Mouse (Mus musculus) liver, postnatal 0 days (tissue): ENCODE results near the gene 4930595D18Rik. TPM values are rescaled to one million over a fixed set of nuclear protein-coding genes. Genes with fewer than 3 reads are reported as not detected.
A peak's percentile ranks its signal among the peaks of the same experiment; 100 is the strongest.

Source experiments
- ATAC-seq: fragments of 200-750 bp; cut with Nextera tagmentation; 2 replicates; pipeline ENCODE4 v1.8.0; 2017; ENCODE audit warnings: mild to moderate bottlenecking, moderate library complexity
- DNase-seq: peaks from one replicate; pipeline ENCODE4 v3.0.0-alpha.2; 2016
- H3K27ac ChIP-seq: fragments of 300-500 bp; sonication (generic); 2 replicates; pipeline ENCODE4 v1.5.1; 2014; ENCODE audit warnings: antibody characterized with exemption, moderate library complexity, mild to moderate bottlenecking, low read depth
- H3K27me3 ChIP-seq: fragments of 300-500 bp; sonication (generic); 2 replicates; pipeline ENCODE4 v1.6.1; 2014; ENCODE audit warnings: low read length, control low read depth, mixed read lengths; ENCODE audit not compliant: insufficient read depth
- H3K36me3 ChIP-seq: fragments of 300-500 bp; sonication (generic); replicated peaks from 2 replicates; pipeline ENCODE4 v1.6.1; 2014; ENCODE audit warnings: mild to moderate bottlenecking, control low read depth, low read length, moderate library complexity, mixed read lengths; ENCODE audit not compliant: insufficient read depth
- H3K4me1 ChIP-seq: fragments of 300-500 bp; sonication (generic); 2 replicates; pipeline ENCODE4 v1.6.1; 2014; ENCODE audit warnings: antibody characterized with exemption, mild to moderate bottlenecking, control low read depth; ENCODE audit not compliant: insufficient read depth
- H3K4me2 ChIP-seq: fragments of 300-500 bp; sonication (generic); 2 replicates; pipeline ENCODE4 v1.6.1; 2014; ENCODE audit warnings: low read depth, mild to moderate bottlenecking, low read length, moderate library complexity, mixed read lengths
- H3K4me3 ChIP-seq: fragments of 300-500 bp; sonication (generic); 2 replicates; pipeline ENCODE4 v1.5.1; 2014; ENCODE audit warnings: low read depth, low read length
- H3K9ac ChIP-seq: fragments of 300-500 bp; sonication (generic); replicated peaks from 2 replicates; pipeline ENCODE4 v1.6.1; 2014; ENCODE audit warnings: mild to moderate bottlenecking, moderate library complexity
- H3K9me3 ChIP-seq: fragments of 300-500 bp; sonication (generic); 2 replicates; pipeline ENCODE4 v1.6.1; 2016; ENCODE audit warnings: mild to moderate bottlenecking, control low read depth, low read length, mixed read lengths
- CTCF ChIP-seq: sonication (generic); IDR thresholded peaks from 2 replicates; pipeline ENCODE4 v1.5.1; 2016; ENCODE audit warnings: antibody characterized with exemption, low read depth
- EP300 ChIP-seq: IDR thresholded peaks from 2 replicates; pipeline ENCODE4 v1.6.1; 2016; ENCODE audit warnings: antibody characterized with exemption, low read depth, mild to moderate bottlenecking
- WGBS: fragments of 180-500 bp; shearing (Covaris S2); extraction: QIAGEN DNeasy Blood & Tissue Kit; methylation state at CpG from one replicate; pipeline ENCODE4 v1.1.7; 2014; ENCODE audit not compliant: insufficient replicate concordance; 5-methylcytosine and 5-hydroxymethylcytosine counted together
- polyA plus RNA-seq: library from polyadenylated mRNA; unstranded; fragments of >200 nt; fragmentation: Nextera tagmentation; extraction: Ambion mirVana; gene quantifications from 2 replicates; pipeline ENCODE4 v1.2.1, GENCODE M21; 2015

4930595D18Rik gene
- polyA plus RNA-seq, 1 experiment from 2014 or later = not detected

GRCm38 (mm10) chr12:111211729-111212128 lies 27.4 kb upstream of the 4930595D18Rik start:
- ATAC-seq (no peak), DNase-seq (no peak)
- H3K27ac ChIP-seq = no peak overlapping the region
- H3K36me3 ChIP-seq = no peaks in the 10 kb centered on the region
- whole genome bisulfite sequencing = 77% methylated on average over 5 of the region's 5 CpGs
- no peak overlapping the region for H3K4me3 ChIP-seq
- no peak overlapping the region for H3K4me2 ChIP-seq
- H3K9ac ChIP-seq = no peak overlapping the region
- no peaks in the 10 kb centered on the region for H3K27me3 ChIP-seq
- TF ChIP-seq EP300 (no peak), CTCF (no peak)
- no peaks in the 10 kb centered on the region for H3K9me3 ChIP-seq
- no peaks in the 10 kb centered on the region for H3K4me1 ChIP-seq

GRCm38 (mm10) chr12:111207641-111208040 lies 23.4 kb upstream of the 4930595D18Rik start:
- H3K4me3 ChIP-seq = no peak overlapping the region
- H3K27ac ChIP-seq = no peak overlapping the region
- no peaks in the 10 kb centered on the region for H3K9me3 ChIP-seq
- TF ChIP-seq EP300 = no peak
- no peak for TF ChIP-seq CTCF
- WGBS = 64% methylated on average over 3 of the region's 3 CpGs
- no peaks in the 10 kb centered on the region for H3K4me1 ChIP-seq
- no peak overlapping the region for H3K4me2 ChIP-seq
- H3K9ac ChIP-seq = no peak overlapping the region
- ATAC-seq (no peak), DNase-seq (no peak)
- H3K27me3 ChIP-seq = no peaks in the 10 kb centered on the region
- no peaks in the 10 kb centered on the region for H3K36me3 ChIP-seq

DNA sequence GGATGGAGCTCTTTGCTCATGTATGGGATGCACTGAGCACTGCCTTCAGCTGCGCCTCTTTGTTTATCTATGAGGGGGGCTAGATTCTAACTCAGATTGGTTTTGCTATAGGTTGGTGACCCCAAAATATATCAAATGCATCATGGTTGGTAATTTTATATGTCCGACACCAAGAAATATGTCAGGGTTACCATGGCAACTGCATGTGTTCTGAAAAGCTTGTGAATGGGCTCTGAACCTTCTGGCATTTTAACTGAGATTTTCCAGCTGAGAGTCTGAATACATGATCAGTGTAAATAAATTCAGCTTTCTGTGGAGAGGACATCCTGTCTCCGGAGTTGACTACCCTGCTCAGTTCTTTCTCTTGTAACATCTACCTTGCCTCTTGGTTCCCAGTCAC lies 19.7 kb upstream of the 4930595D18Rik start:
- no peaks in the 10 kb centered on the region for H3K9me3 ChIP-seq
- 85% methylated on average over 3 of the region's 3 CpGs for WGBS
- H3K4me3 ChIP-seq = no peak overlapping the region
- ATAC-seq = no peak
- no peaks in the 10 kb centered on the region for H3K4me1 ChIP-seq
- no peaks in the 10 kb centered on the region for H3K27me3 ChIP-seq
- DNase-seq = no peak
- H3K36me3 ChIP-seq = no peaks in the 10 kb centered on the region
- H3K4me2 ChIP-seq = no peak overlapping the region
- H3K9ac ChIP-seq = no peak overlapping the region
- no peak for TF ChIP-seq EP300
- no peak for TF ChIP-seq CTCF
- no peak overlapping the region for H3K27ac ChIP-seq

GRCm38 (mm10) chr12:111203076-111203475 lies 18.8 kb upstream of the 4930595D18Rik start:
- H3K9ac ChIP-seq = no peak overlapping the region
- 86% methylated on average over 10 of the region's 10 CpGs for WGBS
- DNase-seq = no peak

GRCm38 (mm10) chr12:111196548-111196947 lies 12.3 kb upstream of the 4930595D18Rik start:
- Histone ChIP-seq H3K9ac (no peak overlapping the region), H3K4me1 (peaks cover 2% of the 10 kb centered on the region; the same call in 1 of the 2 replicates), H3K27me3 (no peaks in the 10 kb centered on the region), H3K4me2 (no peak overlapping the region), H3K4me3 (no peak overlapping the region), H3K27ac (no peak overlapping the region), H3K9me3 (no peaks in the 10 kb centered on the region), H3K36me3 (no peaks in the 10 kb centered on the region)
- DNase-seq (no peak), ATAC-seq (no peak)
- 67% methylated on average over 4 of the region's 4 CpGs for WGBS
- TF ChIP-seq EP300 (no peak), CTCF (no peak)

More at GRCm38 (mm10) chr12:111203076-111203475, 18.8 kb upstream of the 4930595D18Rik start:
- H3K27me3 ChIP-seq = no peaks in the 10 kb centered on the region
- H3K4me3 ChIP-seq = no peak overlapping the region
- no peak for ATAC-seq
- H3K36me3 ChIP-seq = no peaks in the 10 kb centered on the region
- no peak overlapping the region for H3K27ac ChIP-seq
- no peaks in the 10 kb centered on the region for H3K9me3 ChIP-seq
- no peaks in the 10 kb centered on the region for H3K4me1 ChIP-seq
- no peak for TF ChIP-seq EP300
- TF ChIP-seq CTCF = no peak
- H3K4me2 ChIP-seq = no peak overlapping the region

DNA sequence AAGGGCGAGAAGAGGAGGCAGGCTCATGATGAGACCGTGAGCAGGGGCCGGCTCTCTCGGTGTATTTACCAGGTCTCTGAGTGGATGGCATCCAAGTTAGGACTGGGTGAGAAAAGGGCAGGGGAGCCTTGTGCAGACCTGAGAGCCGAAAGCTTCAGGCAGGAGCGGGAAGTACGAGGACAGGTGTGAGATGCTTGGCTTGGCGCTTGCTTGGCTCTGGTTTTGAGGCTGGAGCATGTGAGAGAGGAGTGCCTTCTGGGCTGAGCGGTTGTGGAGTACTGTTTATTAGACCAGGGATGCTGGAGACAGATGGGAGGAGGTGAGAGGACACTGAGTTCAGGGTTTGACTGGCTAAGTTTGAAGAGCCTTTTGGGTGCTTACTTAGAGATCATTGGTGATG lies 9.0 kb upstream of the 4930595D18Rik start:
- no peak for DNase-seq
- Histone ChIP-seq H3K4me1 (peaks cover 6% of the 10 kb centered on the region; the same call in 1 of the 2 replicates), H3K27me3 (no peaks in the 10 kb centered on the region), H3K9me3 (no peaks in the 10 kb centered on the region), H3K27ac (peak overlapping the region; percentile 52; the same call in 1 of the 2 replicates), H3K4me2 (no peak overlapping the region), H3K36me3 (no peaks in the 10 kb centered on the region), H3K9ac (no peak overlapping the region), H3K4me3 (no peak overlapping the region)
- TF ChIP-seq EP300 (no peak), CTCF (no peak)
- no peak for ATAC-seq
- 77% methylated on average over 9 of the region's 9 CpGs for WGBS

GRCm38 (mm10) chr12:111192777-111193176 lies 8.5 kb upstream of the 4930595D18Rik start:
- Histone ChIP-seq H3K36me3 (no peaks in the 10 kb centered on the region), H3K9me3 (no peaks in the 10 kb centered on the region), H3K4me1 (peaks cover 6% of the 10 kb centered on the region; the same call in 1 of the 2 replicates), H3K4me2 (no peak overlapping the region), H3K4me3 (no peak overlapping the region), H3K9ac (no peak overlapping the region), H3K27ac (peak overlapping the region; percentile 52; the same call in 1 of the 2 replicates), H3K27me3 (no peaks in the 10 kb centered on the region)
- TF ChIP-seq CTCF (no peak), EP300 (no peak)
- 63% methylated on average over 6 of the region's 6 CpGs for WGBS
- DNase-seq = no peak
- ATAC-seq = peak; percentile 48; the same call in 1 of the 2 replicates
